Mouse (Mus musculus) bone marrow, adult 2 months (tissue): ENCODE measurements around the gene C2. TPM values are rescaled to one million over a fixed set of nuclear protein-coding genes. Genes with fewer than 3 reads are reported as not detected.

Source experiments
- H3K27ac ChIP-seq: fragments of 200-500 bp; 2 replicates; pipeline ENCODE4 v1.5.1; 2012; ENCODE audit warnings: low read depth, mild to moderate bottlenecking, control low read depth, inconsistent platforms, low read length; ENCODE audit not compliant: control insufficient read depth, poor library complexity, insufficient read depth
- H3K4me1 ChIP-seq: fragments of 200-500 bp; 2 replicates; pipeline ENCODE4 v1.6.1; 2011; ENCODE audit warnings: low read length; ENCODE audit not compliant: control insufficient read depth, insufficient read depth
- H3K4me3 ChIP-seq: fragments of 200-500 bp; replicated peaks from 2 replicates; pipeline ENCODE3; 2011; ENCODE audit warnings: mild to moderate bottlenecking, low read depth, low read length, control low read depth; ENCODE audit not compliant: control insufficient read depth
- CTCF ChIP-seq: fragments of 200-500 bp; IDR thresholded peaks from 2 replicates; pipeline ENCODE4 v1.5.1; 2011; ENCODE audit warnings: low read length, control low read depth; ENCODE audit not compliant: control insufficient read depth, insufficient read depth
- POLR2A ChIP-seq: fragments of 200-500 bp; IDR thresholded peaks from 2 replicates; pipeline ENCODE4 v1.6.1; 2011; ENCODE audit warnings: low read depth, mild to moderate bottlenecking, control low read depth, low read length, borderline replicate concordance; ENCODE audit not compliant: control insufficient read depth
- WGBS: fragments of 180-500 bp; shearing (Covaris S2); methylation state at CpG from one replicate; pipeline ENCODE4 v1.1.7; 2018; 5-methylcytosine and 5-hydroxymethylcytosine counted together
- polyA plus RNA-seq: library from polyadenylated mRNA; stranded (reverse); fragments of >200 nt; gene quantifications from 2 replicates; pipeline ENCODE4 v1.2.4, GENCODE M21; 2011; ENCODE audit warnings: low replicate concordance; ENCODE audit not compliant: missing spikeins, insufficient read depth, insufficient read length

The C2 gene
- polyA plus RNA-seq, result 3.7 and 5.9 TPM in 2 replicates

- peak; percentile 40; the same call in 1 of the 2 replicates for TF ChIP-seq POLR2A
- no peak for TF ChIP-seq CTCF
- Histone ChIP-seq H3K27ac (peak within 1 kb of the TSS; percentile 76), H3K4me1 (peaks cover 5% of the 10 kb centered on the region), H3K4me3 (peak within 1 kb of the TSS; percentile 84)
- under 1% methylated on average over 37 of the region's 44 CpGs for WGBS
These were observed at the start of gene C2, which contains the start of gene Ehmt2 for GRCm38 (mm10) chr17:34898160-34898586. TSS of gene C2 (minus strand) at chr17:34898265. TSS of gene Ehmt2 (plus strand) at chr17:34898469.

- H3K27ac ChIP-seq, result no peak overlapping the region
- H3K4me3 ChIP-seq, result no peak overlapping the region
- TF ChIP-seq POLR2A, result no peak
- TF ChIP-seq CTCF, result peak; percentile 27; the same call in 1 of the 2 replicates
- no peaks in the 10 kb centered on the region; the same call in 1 of the 2 replicates for H3K4me1 ChIP-seq
- 28% methylated on average over 8 of the region's 8 CpGs for WGBS
These were observed 49.5 kb upstream of the C2 start for GRCm38 (mm10) chr17:34947606-34948005.

GRCm38 (mm10) chr17:34946486-34947140, 48.5 kb upstream of the C2 start:
- H3K4me1 ChIP-seq, result no peaks in the 10 kb centered on the region; the same call in 1 of the 2 replicates
- WGBS, result 86% methylated on average over 5 of the region's 5 CpGs
- no peak overlapping the region for H3K27ac ChIP-seq
- TF ChIP-seq POLR2A, result no peak
- TF ChIP-seq CTCF, result no peak
- no peak overlapping the region for H3K4me3 ChIP-seq

GRCm38 (mm10) chr17:34944362-34944761, 46.3 kb upstream of the C2 start:
- no peaks in the 10 kb centered on the region; the same call in 1 of the 2 replicates for H3K4me1 ChIP-seq
- H3K27ac ChIP-seq, result no peak overlapping the region
- H3K4me3 ChIP-seq, result no peak overlapping the region
- TF ChIP-seq CTCF (no peak), POLR2A (no peak)

GRCm38 (mm10) chr17:34943128-34943815, 45.2 kb upstream of the C2 start:
- H3K4me1 ChIP-seq, result peaks cover 2% of the 10 kb centered on the region; the same call in 1 of the 2 replicates
- TF ChIP-seq CTCF (no peak), POLR2A (no peak)
- WGBS, result 84% methylated on average over 4 of the region's 4 CpGs
- no peak overlapping the region for H3K27ac ChIP-seq
- H3K4me3 ChIP-seq, result no peak overlapping the region

- peaks cover 5% of the 10 kb centered on the region; the same call in 1 of the 2 replicates for H3K4me1 ChIP-seq
- no peak overlapping the region for H3K27ac ChIP-seq
- TF ChIP-seq POLR2A (no peak), CTCF (no peak)
- no peak overlapping the region for H3K4me3 ChIP-seq
- WGBS, result 56% methylated on average over 15 of the region's 15 CpGs
These were observed 43.4 kb upstream of the C2 start for GRCm38 (mm10) chr17:34941344-34942041.

- WGBS, result 42% methylated on average over 6 of the region's 6 CpGs
- peaks cover 11% of the 10 kb centered on the region; the same call in 1 of the 2 replicates for H3K4me1 ChIP-seq
- peak overlapping the region; percentile 69; the same call in 1 of the 2 replicates for H3K27ac ChIP-seq
- H3K4me3 ChIP-seq, result no peak overlapping the region
- TF ChIP-seq CTCF (no peak), POLR2A (no peak)
These were observed 40.0 kb upstream of the C2 start for GRCm38 (mm10) chr17:34937960-34938505.

- Histone ChIP-seq H3K4me1 (peaks cover 11% of the 10 kb centered on the region; the same call in 1 of the 2 replicates), H3K27ac (peak overlapping the region; percentile 83), H3K4me3 (peak overlapping the region; percentile 5)
- no peak for TF ChIP-seq POLR2A
- TF ChIP-seq CTCF, result no peak
- WGBS, result 36% methylated on average over 8 of the region's 8 CpGs
These were observed 36.8 kb upstream of the C2 start for GRCm38 (mm10) chr17:34934830-34935229.

GRCm38 (mm10) chr17:34934031-34934430, 36.0 kb upstream of the C2 start:
- 79% methylated on average over 24 of the region's 24 CpGs for WGBS
- TF ChIP-seq POLR2A (0 out of 2 replicates have a peak, but pooled peaks have one; percentile 11), CTCF (no peak)
- peak overlapping the region; percentile 83 for H3K27ac ChIP-seq
- H3K4me3 ChIP-seq, result no peak overlapping the region
- H3K4me1 ChIP-seq, result peaks cover 10% of the 10 kb centered on the region; the same call in 1 of the 2 replicates
